ENCODE assay signal across 12 mouse cellular contexts in genomic region chr17:11515619-11516018, GRCm38 (mm10).
"Had no signal": no experiment of that assay in that cellular context is flagged by ENCODE, and none has a peak within 500 bp of the region (broad histone marks: within the 10 kb centered on the region; RNA-seq: fewer than 3 reads in every experiment).

No protein-coding gene starts in this region.

- DNase-seq: retina, postnatal 1 day; right cerebral cortex, adult 18-20 months; right cerebral cortex, postnatal 14 days; right cerebral cortex, postnatal 25 days; right cerebral cortex, postnatal 4 days; spleen, adult 18-20 months; thymus, adult 18-20 months; thymus, adult 2 months; thymus, postnatal 14 days; thymus, postnatal 25 days; thymus, postnatal 36 days; thymus, postnatal 4 days had no signal
